Mouse (Mus musculus): ENCODE results near the gene Tsx. TPM values are rescaled to one million over a fixed set of nuclear protein-coding genes. Genes with fewer than 3 reads are reported as not detected.
"Not testable (repeated sequence)": the region's sequence is repeated elsewhere in the genome, so short reads cannot be mapped to it uniquely, and the experiment has no call there.

The Tsx gene
- polyA plus RNA-seq, 1 experiment from 2014 or later = not detected

GRCm38 (mm10) chrX:103438023-103438422 lies 23.8 kb downstream of the Tsx start:
- H3K27me3 ChIP-seq = peaks cover 39% of the 10 kb centered on the region
- no peaks in the 10 kb centered on the region for H3K36me3 ChIP-seq
- no peak overlapping the region for H3K27ac ChIP-seq
- no peak for ATAC-seq (ENCODE audit: low FRiP score)
- no peaks in the 10 kb centered on the region for H3K4me1 ChIP-seq
- H3K9ac ChIP-seq = no peak overlapping the region
- H3K4me2 ChIP-seq (replicated peaks) = no peak overlapping the region
- no peak overlapping the region for H3K4me3 ChIP-seq
- WGBS = 17% methylated on average over 9 of the region's 9 CpGs
- H3K9me3 ChIP-seq (replicated peaks) = no peaks in the 10 kb centered on the region

- H3K36me3 ChIP-seq = no peaks in the 10 kb centered on the region
- no peak overlapping the region for H3K27ac ChIP-seq
- no peaks in the 10 kb centered on the region for H3K4me1 ChIP-seq
- no peak for ATAC-seq (ENCODE audit: low FRiP score)
- WGBS = 0% methylated on average over 1 of the region's 1 CpGs
- H3K4me3 ChIP-seq = no peak overlapping the region
- H3K9me3 ChIP-seq (replicated peaks) = no peaks in the 10 kb centered on the region
- no peak overlapping the region for H3K9ac ChIP-seq
- peaks cover 48% of the 10 kb centered on the region for H3K27me3 ChIP-seq
- H3K4me2 ChIP-seq (replicated peaks) = no peak overlapping the region
Measured at GRCm38 (mm10) chrX:103440803-103441202, 26.5 kb downstream of the Tsx start.

GRCm38 (mm10) chrX:103443755-103444154 lies 29.5 kb downstream of the Tsx start:
- Histone ChIP-seq H3K4me3 (no peak overlapping the region), H3K4me1 (peaks cover 4% of the 10 kb centered on the region; the same call in 1 of the 2 replicates), H3K27ac (no peak overlapping the region), H3K36me3 (no peaks in the 10 kb centered on the region), H3K9ac (no peak overlapping the region), H3K9me3 (replicated peaks) (no peaks in the 10 kb centered on the region), H3K27me3 (peaks cover 52% of the 10 kb centered on the region), H3K4me2 (replicated peaks) (no peak overlapping the region)
- 38% methylated on average over 7 of the region's 7 CpGs for WGBS
- no peak for ATAC-seq (ENCODE audit: low FRiP score)

- Histone ChIP-seq H3K4me3 (peak overlapping the region; percentile 33), H3K4me1 (peaks cover 4% of the 10 kb centered on the region; the same call in 1 of the 2 replicates), H3K27me3 (peaks cover 57% of the 10 kb centered on the region), H3K9me3 (replicated peaks) (no peaks in the 10 kb centered on the region), H3K9ac (no peak overlapping the region), H3K27ac (no peak overlapping the region), H3K4me2 (replicated peaks) (peak overlapping the region; percentile 63), H3K36me3 (no peaks in the 10 kb centered on the region)
- no peak for ATAC-seq (ENCODE audit: low FRiP score)
- WGBS = 10% methylated on average over 34 of the region's 34 CpGs
Measured at GRCm38 (mm10) chrX:103447539-103448169, 33.4 kb downstream of the Tsx start.

- H3K4me2 ChIP-seq (replicated peaks) = peak overlapping the region; percentile 63; the same call in 1 of the 2 replicates
- not testable (repeated sequence) for H3K9me3 ChIP-seq (replicated peaks); H3K9ac ChIP-seq; H3K4me3 ChIP-seq; ATAC-seq (ENCODE audit: low FRiP score); H3K36me3 ChIP-seq; H3K27ac ChIP-seq; H3K4me1 ChIP-seq
- WGBS = 50% methylated on average over 10 of the region's 13 CpGs
- H3K27me3 ChIP-seq = peaks cover 56% of the 10 kb centered on the region
Measured at GRCm38 (mm10) chrX:103448429-103448828, 34.2 kb downstream of the Tsx start.

- 72% methylated on average over 21 of the region's 27 CpGs for WGBS
- H3K27me3 ChIP-seq = peaks cover 54% of the 10 kb centered on the region
Measured at GRCm38 (mm10) chrX:103448943-103449722, 34.9 kb downstream of the Tsx start.

GRCm38 (mm10) chrX:103452815-103453214 lies 38.5 kb downstream of the Tsx start:
- 83% methylated on average over 6 of the region's 6 CpGs for WGBS
- ATAC-seq (ENCODE audit: low FRiP score) = no peak
- H3K27me3 ChIP-seq = peaks cover 27% of the 10 kb centered on the region

More at GRCm38 (mm10) chrX:103448943-103449722, 34.9 kb downstream of the Tsx start:
- not testable (repeated sequence) for H3K4me1 ChIP-seq; H3K9ac ChIP-seq; ATAC-seq (ENCODE audit: low FRiP score); H3K4me3 ChIP-seq; H3K36me3 ChIP-seq; H3K27ac ChIP-seq; H3K9me3 ChIP-seq (replicated peaks); H3K4me2 ChIP-seq (replicated peaks)

GRCm38 (mm10) chrX:103460056-103460455 lies 45.8 kb downstream of the Tsx start:
- Histone ChIP-seq H3K9me3 (replicated peaks) (no peaks in the 10 kb centered on the region), H3K4me2 (replicated peaks) (no peak overlapping the region), H3K4me1 (no peaks in the 10 kb centered on the region), H3K9ac (no peak overlapping the region), H3K27ac (no peak overlapping the region), H3K4me3 (no peak overlapping the region), H3K27me3 (no peaks in the 10 kb centered on the region), H3K36me3 (no peaks in the 10 kb centered on the region)
- ATAC-seq (ENCODE audit: low FRiP score) = no peak
- 71% methylated on average over 5 of the region's 5 CpGs for WGBS

More at GRCm38 (mm10) chrX:103452815-103453214, 38.5 kb downstream of the Tsx start:
- Histone ChIP-seq H3K9ac (no peak overlapping the region), H3K36me3 (no peaks in the 10 kb centered on the region), H3K4me1 (peaks cover under 1% of the 10 kb centered on the region; the same call in 1 of the 2 replicates), H3K4me3 (no peak overlapping the region), H3K27ac (no peak overlapping the region), H3K9me3 (replicated peaks) (no peaks in the 10 kb centered on the region), H3K4me2 (replicated peaks) (no peak overlapping the region)

GRCm38 (mm10) chrX:103468998-103469397 lies 54.7 kb downstream of the Tsx start:
- 89% methylated on average over 2 of the region's 2 CpGs for WGBS
- no peaks in the 10 kb centered on the region for H3K27me3 ChIP-seq
- no peak for ATAC-seq (ENCODE audit: low FRiP score)
- H3K36me3 ChIP-seq = peaks cover 6% of the 10 kb centered on the region; the same call in 1 of the 2 replicates
- H3K9me3 ChIP-seq (replicated peaks) = no peaks in the 10 kb centered on the region
- H3K4me3 ChIP-seq = no peak overlapping the region
- no peak overlapping the region for H3K9ac ChIP-seq
- H3K4me2 ChIP-seq (replicated peaks) = no peak overlapping the region
- H3K27ac ChIP-seq = no peak overlapping the region
- H3K4me1 ChIP-seq = no peaks in the 10 kb centered on the region

GRCm38 (mm10) chrX:103472346-103472745 lies 58.1 kb downstream of the Tsx start:
- Histone ChIP-seq H3K4me3 (no peak overlapping the region), H3K9ac (no peak overlapping the region), H3K4me1 (no peaks in the 10 kb centered on the region), H3K36me3 (peaks cover 6% of the 10 kb centered on the region; the same call in 1 of the 2 replicates), H3K27me3 (no peaks in the 10 kb centered on the region), H3K4me2 (replicated peaks) (no peak overlapping the region), H3K27ac (no peak overlapping the region), H3K9me3 (replicated peaks) (no peaks in the 10 kb centered on the region)
- no peak for ATAC-seq (ENCODE audit: low FRiP score)
- WGBS = 81% methylated on average over 3 of the region's 3 CpGs
